Comparison of ENCODE assay signal across 10 mouse cellular contexts in genomic region chr12:103544213-103544612, GRCm38 (mm10). TPM values are rescaled to one million over a fixed set of nuclear protein-coding genes. Genes with fewer than 3 reads are reported as not detected.
A peak's percentile ranks its signal among the peaks of the same experiment; 100 is the strongest.
DNase-seq lines count a peak whose midpoint lies in the region; ATAC-seq and TF ChIP-seq lines count a peak whose summit lies in the region.
"Had no signal": no experiment of that assay in that cellular context is flagged by ENCODE, and none has a peak within 500 bp of the region (broad histone marks: within the 10 kb centered on the region; RNA-seq: fewer than 3 reads in every experiment).

No protein-coding gene starts in this region.

- no peak overlapping the region for H3K27ac ChIP-seq in hindbrain, embryonic 11.5 days (ENCODE audit: low read depth, low read length)
- H3K27ac ChIP-seq in hindbrain, embryonic 13.5 days: no peak overlapping the region
- no peak overlapping the region for H3K27ac ChIP-seq in ES-Bruce4 (ENCODE audit: insufficient read depth, low read length)
- no peak overlapping the region for H3K27ac ChIP-seq in small intestine, adult 2 months (ENCODE audit: insufficient read depth, low read depth, low read length)
- H3K27ac ChIP-seq: embryonic facial prominence, embryonic 15.5 days; macrophage had no signal

- 7% methylated on average over 3 of the region's 3 CpGs for WGBS in hindbrain, embryonic 11.5 days
- 7% methylated on average over 3 of the region's 3 CpGs for WGBS in hindbrain, embryonic 13.5 days
- 6% methylated on average over 3 of the region's 3 CpGs for WGBS in small intestine, adult 2 months

- H3K36me3 ChIP-seq in hindbrain, embryonic 11.5 days (ENCODE audit: control insufficient read depth, insufficient read depth, low read length): no peaks in the 10 kb centered on the region
- H3K36me3 ChIP-seq in hindbrain, embryonic 13.5 days: no peaks in the 10 kb centered on the region
- H3K36me3 ChIP-seq in ES-Bruce4 (ENCODE audit: control insufficient read depth, insufficient read depth, low read length, poor library complexity, severe bottlenecking): no peaks in the 10 kb centered on the region
- no peaks in the 10 kb centered on the region for H3K36me3 ChIP-seq in small intestine, adult 2 months (ENCODE audit: control insufficient read depth, insufficient read depth, low read length)
- H3K36me3 ChIP-seq: embryonic facial prominence, embryonic 15.5 days had no signal

- H3K9ac ChIP-seq in hindbrain, embryonic 11.5 days (ENCODE audit: low read depth, low read length): no peak overlapping the region
- H3K9ac ChIP-seq in hindbrain, embryonic 13.5 days: no peak overlapping the region
- H3K9ac ChIP-seq in ES-Bruce4 (ENCODE audit: low read depth, poor library complexity, severe bottlenecking): no peak overlapping the region
- H3K9ac ChIP-seq: embryonic facial prominence, embryonic 15.5 days had no signal

- no peak for TF ChIP-seq POLR2A in ES-Bruce4 (IDR thresholded peaks at IDR 0.05; ENCODE audit: insufficient read depth, low read length)
- TF ChIP-seq POLR2A in small intestine, adult 2 months (IDR thresholded peaks at IDR 0.05; ENCODE audit: low read depth, low read length): no peak

- DNase-seq in hindbrain, embryonic 11.5 days (ENCODE audit: low spot score): peak; percentile 59
- peak; percentile 72 for DNase-seq in 3T3-L1 (ENCODE audit: low read depth, low spot score)
- no peak for DNase-seq in thymus, postnatal 36 days
- DNase-seq in urinary bladder, adult 2 months (ENCODE audit: low spot score): no peak

- no peak for TF ChIP-seq EP300 in ES-Bruce4 (IDR thresholded peaks at IDR 0.05; ENCODE audit: insufficient read depth, low read depth, low read length)

- no peaks in the 10 kb centered on the region for H3K9me3 ChIP-seq in hindbrain, embryonic 11.5 days (ENCODE audit: control insufficient read depth, low read length)
- no peaks in the 10 kb centered on the region for H3K9me3 ChIP-seq in hindbrain, embryonic 13.5 days
- no peaks in the 10 kb centered on the region for H3K9me3 ChIP-seq in ES-Bruce4 (replicated peaks; ENCODE audit: control insufficient read depth, insufficient read depth, low read length, poor library complexity, severe bottlenecking)
- H3K9me3 ChIP-seq: embryonic facial prominence, embryonic 15.5 days had no signal

- TF ChIP-seq CTCF in ES-Bruce4 (IDR thresholded peaks at IDR 0.05; ENCODE audit: low read depth, low read length): peak; percentile 27
- peak; percentile 41; the same call in 1 of the 2 replicates for TF ChIP-seq CTCF in small intestine, adult 2 months (IDR thresholded peaks at IDR 0.05; ENCODE audit: extremely low read depth, insufficient read length, insufficient replicate concordance, low read depth, low read length)

- H3K4me1 ChIP-seq in hindbrain, embryonic 11.5 days (replicated peaks; ENCODE audit: control insufficient read depth, insufficient read depth, low read length): no peaks in the 10 kb centered on the region
- H3K4me1 ChIP-seq in hindbrain, embryonic 13.5 days (replicated peaks): no peaks in the 10 kb centered on the region
- H3K4me1 ChIP-seq in ES-Bruce4 (ENCODE audit: control insufficient read depth, insufficient read depth, low read length): no peaks in the 10 kb centered on the region
- no peaks in the 10 kb centered on the region for H3K4me1 ChIP-seq in small intestine, adult 2 months (ENCODE audit: control insufficient read depth, insufficient read depth, insufficient read length, low read length)
- H3K4me1 ChIP-seq: embryonic facial prominence, embryonic 15.5 days had no signal

- ATAC-seq in hindbrain, embryonic 11.5 days (ENCODE audit: low FRiP score): peak; percentile 30
- no peak for ATAC-seq in hindbrain, embryonic 13.5 days (ENCODE audit: low FRiP score)
- peak; percentile 62; the same call in 1 of the 2 replicates for ATAC-seq in erythroblast, adult 5-6 weeks (replicated peaks; ENCODE audit: low FRiP score, poor library complexity, severe bottlenecking)

- H3K4me3 ChIP-seq in hindbrain, embryonic 11.5 days (ENCODE audit: low read depth, low read length): no peak overlapping the region
- no peak overlapping the region for H3K4me3 ChIP-seq in hindbrain, embryonic 13.5 days
- no peak overlapping the region for H3K4me3 ChIP-seq in ES-Bruce4 (ENCODE audit: low read depth, low read length)
- H3K4me3 ChIP-seq in small intestine, adult 2 months (ENCODE audit: low read depth, low read length): no peak overlapping the region
- H3K4me3 ChIP-seq: embryonic facial prominence, embryonic 15.5 days had no signal

- no peak overlapping the region for H3K4me2 ChIP-seq in hindbrain, embryonic 11.5 days (replicated peaks; ENCODE audit: low read depth, low read length)
- no peak overlapping the region for H3K4me2 ChIP-seq in hindbrain, embryonic 13.5 days
- H3K4me2 ChIP-seq: embryonic facial prominence, embryonic 15.5 days had no signal

- no peaks in the 10 kb centered on the region for H3K27me3 ChIP-seq in hindbrain, embryonic 11.5 days (ENCODE audit: control insufficient read depth, insufficient read depth, low read length)
- no peaks in the 10 kb centered on the region for H3K27me3 ChIP-seq in hindbrain, embryonic 13.5 days
- H3K27me3 ChIP-seq in ES-Bruce4 (ENCODE audit: control insufficient read depth, insufficient read depth, low read length, poor library complexity, severe bottlenecking): no peaks in the 10 kb centered on the region
- H3K27me3 ChIP-seq in small intestine, adult 2 months (ENCODE audit: control insufficient read depth, insufficient read depth, low read length): no peaks in the 10 kb centered on the region
- H3K27me3 ChIP-seq: embryonic facial prominence, embryonic 15.5 days had no signal

RNA-seq across cellular contexts. Expression of gene Ppp4r4, which starts 12.1 kb away (rescaled TPM):
- 2.7 and 3.0 TPM in 2 replicates for polyA plus RNA-seq in hindbrain, embryonic 11.5 days (2014; fragmentation: Nextera tagmentation; extraction: Ambion mirVana)
- 2.5 and 3.0 TPM in 2 replicates for polyA plus RNA-seq in hindbrain, embryonic 13.5 days (2015; fragmentation: Nextera tagmentation; extraction: Ambion mirVana)
- 20.8 and 25.7 TPM in 2 replicates for polyA plus RNA-seq in ES-Bruce4 (2011; ENCODE audit: insufficient read depth, insufficient read length, low read depth, missing spikeins)
- total RNA-seq in erythroblast, adult 5-6 weeks (2015; ENCODE audit: low replicate concordance): not detected in 2 replicates
- 0.42 TPM in 1 of 2 replicates, not detected in the other for total RNA-seq in erythroblast, adult 5-6 weeks (2017; ENCODE audit: low replicate concordance)
- 0.06 and 0.24 TPM in 2 replicates for polyA plus RNA-seq in small intestine, adult 2 months (2012; rRNA removed)
- polyA plus RNA-seq in urinary bladder, adult 2 months (2012; rRNA removed): 2.9 and 3.8 TPM in 2 replicates

Comparison
In these comparisons a context has a peak if more than half of its experiments do, and no peak if none do; other contexts are left out.
1. DNase-seq: peak in hindbrain, embryonic 11.5 days (single experiment) and 3T3-L1 (single experiment); none in thymus, postnatal 36 days (0 of 2) and urinary bladder, adult 2 months (single experiment).